Mouse (Mus musculus): ENCODE data around the gene Wasf2. TPM values are rescaled to one million over a fixed set of nuclear protein-coding genes. Genes with fewer than 3 reads are reported as not detected.

The Wasf2 gene
- polyA plus RNA-seq, 1 experiment: 43.5 TPM

DNA sequence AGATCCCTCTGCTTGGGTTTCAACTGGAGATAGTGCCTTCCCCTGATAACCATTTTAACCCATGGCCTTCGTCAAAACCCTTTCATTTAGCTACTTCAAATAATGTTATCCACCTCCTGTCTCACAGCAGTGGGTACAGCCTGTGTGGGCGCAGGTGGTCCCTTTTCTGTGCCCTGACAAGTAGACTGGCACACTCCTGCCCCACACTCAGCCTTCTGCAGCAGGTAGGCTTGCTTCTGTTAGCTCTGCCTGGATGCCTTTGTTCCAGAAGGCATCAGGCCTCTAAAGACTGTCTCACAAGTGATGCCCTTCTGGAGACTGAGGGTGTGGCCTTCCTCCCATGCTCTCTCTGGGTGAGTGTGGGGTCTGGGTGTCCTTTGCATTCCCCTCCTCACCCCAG lies 65.8 kb downstream of the Wasf2 start:
- WGBS: 77% methylated on average over 2 of the region's 2 CpGs
- DNase-seq (ENCODE audit: low read depth, low spot score): no peak

DNA sequence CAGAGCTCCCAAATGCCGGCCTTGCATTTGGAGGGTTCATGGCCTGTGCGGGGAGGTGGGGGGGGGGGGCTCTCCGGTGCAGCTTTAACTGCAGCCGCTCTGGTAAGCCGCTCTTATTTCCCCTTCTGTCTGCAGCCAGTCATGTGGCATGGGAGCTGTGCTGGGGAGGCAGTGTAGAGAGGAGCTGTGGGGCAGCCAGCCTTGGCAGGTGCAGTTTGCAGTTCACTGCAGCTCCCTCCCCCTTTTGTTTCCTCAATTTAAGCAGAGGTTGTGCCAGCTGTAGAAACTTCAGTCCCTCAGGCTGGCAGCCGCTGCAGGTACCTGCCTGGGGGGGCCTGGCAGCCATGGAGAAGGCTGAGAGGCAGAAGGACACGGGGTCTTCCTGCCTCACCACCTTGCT lies 66.5 kb downstream of the Wasf2 start:
- 16% methylated on average over 7 of the region's 7 CpGs for WGBS
- no peak for DNase-seq (ENCODE audit: low read depth, low spot score)

DNA sequence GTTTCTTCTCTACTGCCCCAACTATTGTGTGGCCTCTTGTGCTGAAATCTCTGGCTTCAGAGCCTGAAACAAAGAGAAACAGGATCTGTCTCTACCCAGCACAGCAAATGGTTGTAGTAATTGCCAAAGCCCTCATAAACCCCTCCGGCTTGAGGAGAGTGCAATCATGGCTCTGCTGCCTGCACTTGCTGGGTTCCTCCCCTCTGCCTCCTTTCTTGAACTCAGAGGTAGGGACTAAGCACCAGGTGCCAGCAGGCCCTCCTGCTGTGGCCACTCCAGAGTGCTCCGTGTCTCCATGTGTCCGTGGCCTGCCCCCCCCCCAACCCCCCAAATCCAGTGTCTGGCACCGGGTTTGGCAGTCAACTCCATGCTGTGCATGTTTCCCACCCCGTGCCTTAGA lies 67.0 kb downstream of the Wasf2 start:
- 39% methylated on average over 5 of the region's 5 CpGs for WGBS
- no peak for DNase-seq (ENCODE audit: low read depth, low spot score)

DNA sequence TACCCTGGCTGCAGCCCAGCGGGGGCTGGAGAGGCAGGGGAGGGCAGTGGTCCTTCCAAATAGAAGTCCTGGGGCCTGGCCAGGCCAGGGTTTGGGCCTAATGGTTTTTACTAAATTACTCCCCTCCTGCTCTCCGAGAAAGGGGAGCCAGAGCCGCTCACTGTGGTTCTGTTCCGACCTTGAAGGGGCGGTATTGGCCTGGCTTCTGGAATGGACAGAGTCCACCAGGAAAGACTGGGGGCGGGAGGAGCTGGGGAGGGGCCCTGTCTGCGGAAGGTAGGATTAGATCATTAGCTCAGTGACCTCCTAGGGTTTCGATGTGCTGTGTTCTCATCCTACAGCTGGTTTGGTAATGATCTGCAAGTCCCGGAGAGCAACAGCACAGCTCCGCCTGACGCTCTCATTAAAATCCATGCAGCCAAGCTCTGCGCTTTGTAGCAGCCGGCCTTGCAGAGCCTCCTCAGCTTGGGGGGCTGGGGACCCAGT lies 67.5 kb downstream of the Wasf2 start:
- DNase-seq (ENCODE audit: low read depth, low spot score): no peak
- 38% methylated on average over 13 of the region's 13 CpGs for whole genome bisulfite sequencing

DNA sequence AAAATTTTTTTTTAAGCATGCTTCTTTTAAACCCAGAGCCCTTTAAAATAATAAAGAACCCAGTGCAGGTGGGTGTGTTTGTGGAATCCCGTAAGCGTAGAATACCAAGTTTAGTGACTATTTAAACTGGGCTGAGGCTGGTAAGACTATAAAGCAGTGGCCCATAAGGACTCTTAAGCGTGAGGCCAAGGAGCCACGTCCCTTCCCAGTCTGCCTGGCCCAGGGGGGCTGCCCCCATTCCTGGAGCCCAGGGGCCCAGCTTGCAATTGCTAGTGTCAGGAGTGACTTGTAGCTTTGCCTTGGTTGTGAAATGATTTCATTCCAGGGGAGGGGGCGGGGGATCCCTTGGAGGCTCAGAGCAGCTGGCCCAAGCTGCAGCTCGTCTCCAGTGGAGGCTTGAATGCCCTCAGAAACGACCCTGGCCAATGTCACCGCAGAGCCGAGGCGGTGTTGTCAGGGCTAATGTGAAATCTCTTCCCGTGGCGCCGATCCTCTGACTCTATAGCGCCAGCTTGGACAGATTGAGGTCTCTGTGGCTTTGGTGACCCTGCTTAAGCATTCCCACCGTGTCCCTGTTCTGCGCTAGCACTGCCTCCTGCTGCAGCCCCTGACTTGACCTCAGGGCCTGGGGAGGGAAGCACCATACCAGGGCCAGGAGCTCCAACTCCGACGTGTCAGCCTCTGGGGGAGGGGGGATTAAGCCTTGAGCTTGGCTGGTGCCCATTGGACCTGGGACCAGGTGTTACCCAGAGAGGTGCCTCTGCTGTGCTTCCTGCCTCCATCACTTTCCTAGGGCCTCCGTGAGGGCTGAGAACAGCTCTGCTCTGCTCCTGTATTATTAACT lies 68.3 kb downstream of the Wasf2 start:
- 63% methylated on average over 19 of the region's 19 CpGs for WGBS
- DNase-seq (ENCODE audit: low read depth, low spot score): no peak

DNA sequence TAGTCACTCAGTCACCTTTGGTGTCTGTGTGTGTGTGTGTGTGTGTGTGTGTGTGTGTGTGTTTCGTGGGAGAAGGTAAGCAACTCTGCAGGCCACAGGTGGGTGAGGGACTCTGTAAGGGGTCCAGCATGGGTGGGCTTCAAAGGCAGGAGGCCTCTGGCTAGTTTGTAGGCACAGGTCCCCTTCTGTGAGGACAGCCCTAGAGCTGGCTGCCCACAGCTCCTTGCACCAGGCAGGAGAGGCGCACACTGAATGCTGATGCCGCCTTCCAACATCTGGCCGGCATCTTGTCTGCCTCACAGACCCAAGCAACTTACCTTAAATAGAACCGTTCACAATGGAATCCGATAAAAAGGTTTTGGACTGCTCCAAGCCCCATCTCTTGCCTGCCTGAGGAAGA lies 69.4 kb downstream of the Wasf2 start:
- 74% methylated on average over 6 of the region's 6 CpGs for WGBS
- no peak for DNase-seq (ENCODE audit: low read depth, low spot score)

DNA sequence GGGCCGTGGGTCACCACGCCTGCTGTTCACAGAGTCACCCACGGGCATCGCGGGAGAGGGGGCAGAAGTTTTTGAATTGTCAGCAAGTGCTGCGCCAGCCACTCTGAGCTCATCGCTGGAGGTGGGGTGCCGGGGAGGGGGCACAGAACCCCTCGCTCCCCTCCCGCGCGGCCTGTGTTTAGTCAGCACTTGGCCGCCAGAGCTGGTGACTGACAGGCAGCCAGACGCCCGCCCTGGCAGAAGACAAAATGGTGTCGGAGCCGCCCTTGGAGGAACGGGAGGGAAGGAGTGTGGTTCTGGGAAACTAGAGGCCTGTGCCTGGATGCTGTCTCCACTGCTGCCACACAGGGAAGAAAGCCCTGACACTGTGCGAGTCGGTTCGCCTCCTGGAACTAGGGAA lies 70.0 kb downstream of the Wasf2 start:
- WGBS: 39% methylated on average over 21 of the region's 21 CpGs
- DNase-seq (ENCODE audit: low read depth, low spot score): no peak

DNA sequence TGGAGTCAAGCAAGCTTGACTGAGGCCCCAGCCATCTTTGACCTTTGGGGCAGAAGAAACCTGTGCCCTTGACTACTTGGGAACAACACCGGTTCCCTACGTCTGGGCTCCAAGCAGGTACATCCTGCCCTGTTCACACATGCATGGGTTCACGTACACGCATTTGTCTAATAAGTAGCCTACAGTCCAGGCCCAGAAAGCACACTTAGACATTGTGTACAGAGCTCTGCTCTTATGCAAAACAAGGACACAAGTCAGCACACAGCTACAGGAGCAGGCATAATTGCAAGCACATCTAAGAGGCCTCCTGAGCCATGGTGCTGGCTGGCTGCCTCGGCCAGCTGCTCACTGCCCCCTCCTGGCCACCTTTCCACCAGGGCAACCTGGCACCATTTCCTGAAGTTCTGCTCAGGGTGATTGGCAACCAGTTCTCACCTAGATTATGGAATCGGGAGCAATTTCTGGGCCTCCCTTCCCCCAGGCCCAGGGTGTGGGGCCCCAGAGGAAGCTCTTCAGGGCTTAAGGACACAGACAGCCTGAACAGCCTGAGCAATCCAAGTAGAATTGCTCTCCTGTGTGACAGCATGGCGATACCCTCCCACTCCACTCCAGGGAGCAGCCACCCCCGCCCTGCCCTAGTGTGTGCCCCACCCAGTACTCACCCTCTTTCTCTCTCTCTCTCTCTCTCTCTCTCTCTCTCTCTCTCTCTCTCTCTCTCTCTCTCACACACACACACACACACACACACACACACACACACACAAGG lies 70.9 kb downstream of the Wasf2 start:
- WGBS: 19% methylated on average over 8 of the region's 8 CpGs
- no peak for DNase-seq (ENCODE audit: low read depth, low spot score)

DNA sequence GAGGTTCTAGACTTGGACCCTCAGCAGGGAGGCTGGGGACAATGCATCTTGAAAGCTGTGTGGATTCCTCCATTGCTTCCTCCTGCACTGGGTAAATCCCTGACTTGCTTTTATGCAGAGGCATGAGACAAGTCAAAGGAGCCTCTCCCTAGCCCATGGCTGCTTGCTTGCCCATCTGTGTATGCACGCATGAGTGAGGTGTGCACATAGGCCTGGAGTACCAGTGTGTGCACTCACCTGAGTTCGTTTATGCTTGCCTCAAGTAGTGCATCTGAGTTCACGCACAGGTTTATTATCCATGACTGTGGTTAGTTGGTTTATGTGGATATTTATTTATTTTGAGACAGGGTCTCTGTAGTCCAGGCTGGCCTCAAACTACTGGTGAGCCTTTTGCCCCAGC lies 71.9 kb downstream of the Wasf2 start:
- no peak for DNase-seq (ENCODE audit: low read depth, low spot score)
- 90% methylated on average over 3 of the region's 3 CpGs for WGBS

DNA sequence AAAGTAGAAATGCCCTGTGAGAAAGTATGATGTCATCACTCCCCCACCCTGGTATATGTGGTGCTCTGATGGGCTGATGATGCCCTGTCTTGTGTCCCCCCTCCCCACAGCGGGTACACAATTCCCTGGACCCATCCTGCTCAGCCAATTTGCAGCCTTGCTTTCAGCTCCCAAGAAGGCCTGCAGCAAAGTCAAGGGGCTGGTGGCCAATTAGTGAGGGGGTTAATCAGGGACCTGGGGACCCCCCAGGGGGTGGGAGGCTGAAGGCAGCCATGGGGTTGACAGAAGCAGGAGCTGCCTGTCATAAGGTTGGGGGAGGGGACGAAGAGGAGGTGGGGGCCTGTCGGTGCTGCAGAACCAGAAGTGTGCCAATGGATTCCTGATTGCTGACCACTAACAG lies 73.3 kb downstream of the Wasf2 start:
- no peak for DNase-seq (ENCODE audit: low read depth, low spot score)
- WGBS: 66% methylated on average over 3 of the region's 3 CpGs

DNA sequence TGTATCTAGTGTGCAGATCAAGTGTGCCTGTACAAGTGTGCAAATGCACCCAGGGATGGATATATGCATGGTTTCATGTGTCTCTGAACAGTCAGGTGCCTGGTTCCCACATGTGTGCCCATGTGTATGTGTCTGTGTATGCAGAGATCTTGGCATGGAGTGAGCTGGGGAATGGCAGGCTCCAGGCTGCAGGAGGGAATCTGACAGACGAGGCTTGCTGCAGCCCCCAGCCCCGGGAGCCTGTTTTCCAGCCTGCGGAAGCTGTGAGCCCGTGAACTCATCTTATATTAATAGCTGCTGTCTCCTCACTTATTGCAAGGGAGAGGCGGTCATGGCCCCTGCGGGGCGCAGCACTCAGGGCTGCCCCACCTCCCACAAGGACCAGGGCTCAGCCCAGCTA lies 74.1 kb downstream of the Wasf2 start:
- DNase-seq (ENCODE audit: low read depth, low spot score): no peak
- 49% methylated on average over 7 of the region's 7 CpGs for WGBS

DNA sequence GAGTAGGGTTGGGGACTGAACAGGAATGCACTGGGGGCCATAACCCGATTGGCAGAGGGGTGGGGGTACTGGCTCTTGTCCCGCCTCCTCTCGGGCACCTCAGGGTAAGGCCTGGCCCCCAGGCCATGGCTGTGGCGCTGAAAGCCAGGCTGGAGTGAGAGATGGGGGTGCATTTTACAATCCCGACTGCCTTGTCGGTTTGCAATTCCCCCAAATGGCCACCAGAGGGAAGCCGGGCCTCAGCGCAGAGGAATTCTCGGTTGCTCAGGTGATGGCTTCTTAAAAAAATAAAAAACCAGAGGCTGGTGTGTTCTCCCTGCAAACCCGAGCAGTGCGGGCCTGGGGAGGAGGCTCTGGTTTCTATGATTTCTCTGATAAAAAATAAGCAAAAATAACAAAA lies 79.1 kb downstream of the Wasf2 start:
- DNase-seq (ENCODE audit: low read depth, low spot score): no peak
- 3% methylated on average over 11 of the region's 11 CpGs for whole genome bisulfite sequencing

DNA sequence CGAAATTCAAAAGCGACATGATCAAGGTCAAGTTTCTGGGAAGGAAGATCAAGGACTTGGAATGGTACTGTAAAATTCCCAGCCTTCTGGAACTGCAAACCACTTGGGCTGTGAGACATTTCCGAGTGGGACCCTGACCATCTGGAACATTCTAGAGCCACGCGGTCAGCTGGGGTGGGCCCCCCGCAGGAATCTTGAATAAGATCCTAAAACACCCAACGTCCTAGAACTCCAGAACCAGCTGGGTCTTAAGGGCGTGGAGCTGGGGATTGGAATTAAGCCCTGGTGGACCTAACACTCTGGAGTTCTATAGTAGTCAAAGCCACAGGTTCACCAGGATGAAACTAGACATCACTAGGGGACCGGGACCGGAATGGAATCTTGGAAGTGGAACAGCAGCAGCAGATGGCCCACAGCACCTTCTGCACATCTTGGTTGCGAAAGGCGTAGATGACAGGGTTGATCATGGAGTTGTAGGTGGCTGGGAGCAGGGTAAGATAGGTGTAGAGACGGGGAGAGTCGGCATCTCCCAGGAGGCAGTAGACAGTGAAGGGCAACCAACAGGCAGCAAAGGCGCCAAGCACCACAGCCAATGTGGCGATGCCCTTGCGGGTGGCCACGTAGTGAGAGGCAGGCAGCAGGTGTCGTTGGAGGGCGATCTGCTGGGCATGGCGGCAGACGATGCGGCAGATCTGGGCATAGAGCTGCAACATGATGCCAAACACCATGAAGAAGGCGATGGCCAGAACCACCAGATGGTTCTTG lies 79.9 kb downstream of the Wasf2 start:
- DNase-seq (ENCODE audit: low read depth, low spot score): no peak
- 91% methylated on average over 24 of the region's 24 CpGs for WGBS

DNA sequence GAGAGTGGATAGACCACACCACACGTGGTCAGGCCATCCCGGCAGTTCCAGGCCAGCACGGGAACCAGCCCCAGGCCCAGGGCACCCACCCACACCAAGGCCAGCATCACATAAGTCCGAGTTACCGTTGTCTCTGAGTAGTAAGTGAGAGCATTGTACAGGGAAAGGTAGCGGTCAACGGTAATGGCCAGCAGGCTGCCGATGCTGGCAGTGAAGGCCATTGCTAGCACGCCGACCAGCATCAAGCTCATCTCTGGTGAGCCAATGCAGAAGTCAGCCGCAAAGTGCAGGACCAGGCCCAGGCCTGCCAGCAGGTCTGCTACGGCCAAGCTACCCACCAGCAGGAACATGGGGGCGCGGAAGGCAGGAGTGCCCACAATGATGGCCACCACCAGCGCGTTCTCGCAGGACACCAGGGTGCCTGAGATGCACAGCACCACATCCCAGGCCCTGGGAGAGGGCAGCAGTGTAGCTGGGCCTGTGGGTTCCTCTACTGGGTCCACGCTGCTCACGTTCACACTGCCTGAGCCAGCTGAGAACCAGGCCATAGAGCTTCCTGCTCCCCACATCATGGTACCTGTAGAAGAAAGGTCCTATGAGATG lies 80.6 kb downstream of the Wasf2 start:
- no peak for DNase-seq (ENCODE audit: low read depth, low spot score)
- WGBS: 97% methylated on average over 19 of the region's 19 CpGs

DNA sequence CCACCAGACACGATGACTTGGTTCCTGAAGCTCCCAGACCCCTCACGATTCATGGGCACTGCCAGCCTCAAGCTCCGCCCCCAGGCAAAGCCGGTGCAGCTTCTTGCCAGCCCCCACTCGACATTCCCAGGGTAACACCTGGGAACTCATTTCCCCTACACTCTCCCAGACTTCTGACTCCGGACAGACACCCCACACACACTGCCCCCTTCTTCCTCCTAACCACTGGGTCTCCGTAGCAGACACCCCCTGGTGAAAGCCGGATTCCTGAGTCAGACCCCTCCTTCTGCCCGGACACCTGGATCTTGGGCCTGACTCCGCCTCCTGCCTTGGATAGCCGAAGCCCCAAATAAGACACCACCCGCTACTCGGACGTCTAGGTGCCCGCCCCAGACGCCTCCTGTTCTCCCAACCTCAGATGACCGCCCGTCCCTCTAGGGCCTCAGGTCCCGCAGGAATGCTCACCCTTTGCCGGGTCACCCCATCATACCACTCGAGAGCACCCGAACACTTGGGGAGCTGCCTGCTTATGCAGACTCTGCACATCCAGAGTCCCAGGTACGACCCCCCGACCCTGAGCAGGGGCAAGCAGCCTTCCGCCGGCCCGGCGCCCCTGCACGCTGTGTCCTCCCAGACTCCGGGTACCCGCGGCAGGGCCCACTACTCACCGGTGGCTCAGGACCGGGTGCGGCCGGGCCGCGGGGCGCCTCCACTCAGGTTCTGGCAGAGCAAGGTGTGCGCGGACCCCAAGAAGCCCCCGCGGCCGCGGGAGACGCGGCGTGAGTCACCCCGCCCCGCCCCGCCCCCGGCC lies 81.7 kb downstream of the Wasf2 start, which contains the start of the genes Cd164l2 and Gpr3:
Gene Cd164l2, plus strand, starts transcription at position 381 of the 811 bp plus-strand sequence.
Gene Gpr3, minus strand, starts transcription at position 786 of the 811 bp plus-strand sequence.
- 6% methylated on average over 52 of the region's 52 CpGs for WGBS
- no peak for DNase-seq (ENCODE audit: low read depth, low spot score)

DNA sequence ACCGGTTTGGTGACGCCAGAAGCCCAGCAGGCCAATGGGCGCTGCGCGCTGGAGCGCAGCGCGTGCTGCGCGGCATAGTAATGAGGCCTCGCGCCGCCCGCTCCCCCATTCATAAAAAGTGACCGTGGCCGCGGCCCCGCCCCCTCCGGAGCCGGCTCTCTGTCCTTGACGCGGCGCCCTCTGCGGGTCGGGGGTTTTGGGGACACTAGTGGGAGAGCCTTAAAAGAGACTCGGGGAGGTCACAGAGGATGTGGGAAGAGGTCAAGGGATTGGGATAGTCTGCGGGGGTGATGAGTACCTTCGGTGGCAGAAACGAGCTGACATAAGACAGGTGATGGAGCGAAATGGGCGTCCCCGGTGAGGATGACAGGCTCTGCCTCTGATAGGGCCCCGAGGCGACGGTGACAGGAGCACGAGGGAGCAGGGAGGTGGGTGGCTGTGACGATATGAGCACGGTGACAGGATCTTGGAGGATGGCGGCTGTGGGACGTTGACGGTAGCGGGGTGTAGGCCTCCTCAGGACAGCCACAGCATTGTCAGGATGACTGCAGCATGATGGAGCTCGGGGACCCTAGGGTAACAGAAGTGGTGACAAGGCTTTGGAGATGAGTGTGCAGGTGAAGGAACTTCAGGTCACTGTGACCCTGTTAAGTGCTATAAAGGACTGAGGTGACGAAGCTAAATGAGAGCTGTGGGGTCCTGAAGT lies 82.4 kb downstream of the Wasf2 start:
- WGBS: 3% methylated on average over 44 of the region's 44 CpGs
- DNase-seq (ENCODE audit: low read depth, low spot score): no peak

DNA sequence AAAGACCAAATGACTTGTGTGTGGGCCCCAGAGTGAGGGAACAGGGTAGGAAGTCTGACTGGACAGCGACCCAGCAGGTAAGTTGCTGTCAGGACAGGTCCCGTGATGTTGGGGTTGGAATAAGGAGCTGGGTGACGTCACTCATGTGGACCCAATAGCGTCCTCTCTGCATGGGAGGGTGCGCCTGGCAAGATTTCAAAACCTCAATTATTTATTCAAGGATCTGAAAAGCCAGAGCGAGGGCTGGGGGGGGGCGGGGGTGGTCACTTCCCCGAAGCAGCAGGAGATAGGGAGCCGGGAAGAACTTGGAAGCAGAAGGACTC lies 82.9 kb downstream of the Wasf2 start:
- no peak for DNase-seq (ENCODE audit: low read depth, low spot score)
- WGBS: 2% methylated on average over 8 of the region's 9 CpGs

DNA sequence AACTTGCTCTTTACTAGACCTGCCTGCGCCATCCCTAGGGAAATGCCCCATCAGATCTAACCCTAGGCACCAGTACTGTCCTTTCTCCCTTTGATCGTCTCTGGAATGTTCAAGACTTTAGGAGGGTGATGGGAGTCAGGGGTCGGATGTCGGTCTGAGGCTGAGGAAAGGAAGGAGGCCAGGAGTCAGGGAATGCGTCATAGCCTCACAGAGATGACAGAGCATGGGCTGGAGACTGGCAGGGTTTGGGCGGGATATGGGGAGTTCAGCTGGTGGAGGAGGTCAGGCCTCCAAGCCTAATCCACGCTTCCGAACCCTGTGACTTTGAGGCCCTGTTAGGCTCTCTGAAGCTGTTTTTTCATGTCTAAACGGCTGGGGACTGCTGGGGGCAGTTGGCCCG lies 83.4 kb downstream of the Wasf2 start:
- DNase-seq (ENCODE audit: low read depth, low spot score): no peak
- 47% methylated on average over 10 of the region's 10 CpGs for WGBS

Data from large intestine, adult 2 months (tissue).